Mouse (Mus musculus): ENCODE measurements at regions not wholly inside any gene's neighbourhood (a gene's known extent, or its start where the extent isn't known, plus 50 kb on each side); places are given as distances from the start of the nearest gene placed in this dataset.

GRCm38 (mm10) chr11:114184970-114185882 is 118.4 kb upstream of the Sdk2 start:
- no peak for ATAC-seq (replicated peaks; ENCODE audit: poor library complexity, severe bottlenecking)

- 0 out of 2 replicates have a peak, but pooled peaks have one; percentile 26 for ATAC-seq (replicated peaks; ENCODE audit: poor library complexity, severe bottlenecking)
Observed at GRCm38 (mm10) chr11:114184431-114184830, 117.6 kb upstream of the Sdk2 start.

GRCm38 (mm10) chr11:114183231-114183630 is 116.4 kb upstream of the Sdk2 start:
- ATAC-seq (replicated peaks; ENCODE audit: poor library complexity, severe bottlenecking), result no peak

GRCm38 (mm10) chr11:114178746-114179472 is 112.1 kb upstream of the Sdk2 start:
- no peak for ATAC-seq (replicated peaks; ENCODE audit: poor library complexity, severe bottlenecking)

- ATAC-seq (replicated peaks; ENCODE audit: poor library complexity, severe bottlenecking), result no peak
Observed at GRCm38 (mm10) chr11:114177789-114178188, 110.9 kb upstream of the Sdk2 start.

GRCm38 (mm10) chr11:114177281-114177680 is 110.4 kb upstream of the Sdk2 start:
- ATAC-seq (replicated peaks; ENCODE audit: poor library complexity, severe bottlenecking), result no peak

GRCm38 (mm10) chr11:114176671-114177212 is 109.9 kb upstream of the Sdk2 start:
- no peak for ATAC-seq (replicated peaks; ENCODE audit: poor library complexity, severe bottlenecking)

GRCm38 (mm10) chr11:114175437-114176131 is 108.7 kb upstream of the Sdk2 start:
- ATAC-seq (replicated peaks; ENCODE audit: poor library complexity, severe bottlenecking), result no peak

- no peak for ATAC-seq (replicated peaks; ENCODE audit: poor library complexity, severe bottlenecking)
Observed at GRCm38 (mm10) chr11:114174871-114175270, 108.0 kb upstream of the Sdk2 start.

GRCm38 (mm10) chr11:114168231-114168661 is 101.4 kb upstream of the Sdk2 start:
- no peak for ATAC-seq (replicated peaks; ENCODE audit: poor library complexity, severe bottlenecking)

- ATAC-seq (replicated peaks; ENCODE audit: poor library complexity, severe bottlenecking), result no peak
Observed at GRCm38 (mm10) chr11:114165656-114166362, 99.0 kb upstream of the Sdk2 start.

- ATAC-seq (replicated peaks; ENCODE audit: poor library complexity, severe bottlenecking), result no peak
Observed at GRCm38 (mm10) chr11:114152716-114153115, 85.9 kb upstream of the Sdk2 start.

GRCm38 (mm10) chr11:114146334-114146733 is 79.5 kb upstream of the Sdk2 start:
- no peak for ATAC-seq (replicated peaks; ENCODE audit: poor library complexity, severe bottlenecking)

- ATAC-seq (replicated peaks; ENCODE audit: poor library complexity, severe bottlenecking), result no peak
Observed at GRCm38 (mm10) chr11:114129270-114129669, 62.4 kb upstream of the Sdk2 start.

- ATAC-seq (replicated peaks; ENCODE audit: poor library complexity, severe bottlenecking), result no peak
Observed at GRCm38 (mm10) chr11:114128841-114129240, 62.0 kb upstream of the Sdk2 start.

- ATAC-seq (replicated peaks; ENCODE audit: poor library complexity, severe bottlenecking), result no peak
Observed at GRCm38 (mm10) chr11:114127426-114127825, 60.6 kb upstream of the Sdk2 start.

- no peak for ATAC-seq (replicated peaks; ENCODE audit: poor library complexity, severe bottlenecking)
Observed at GRCm38 (mm10) chr11:114122175-114122574, 55.3 kb upstream of the Sdk2 start.

GRCm38 (mm10) chr11:114119135-114119534 is 52.3 kb upstream of the Sdk2 start:
- ATAC-seq (replicated peaks; ENCODE audit: poor library complexity, severe bottlenecking), result no peak
